Mouse (Mus musculus) forebrain, postnatal 0 days (tissue): ENCODE measurements around the gene 1700018B08Rik. TPM values are rescaled to one million over a fixed set of nuclear protein-coding genes. Genes with fewer than 3 reads are reported as not detected.

Experiments used
- ATAC-seq: fragments of 200-750 bp; cut with Nextera tagmentation; 2 replicates; pipeline ENCODE4 v1.8.0; 2017; ENCODE audit warnings: mild to moderate bottlenecking, moderate library complexity
- DNase-seq: peaks from one replicate; pipeline ENCODE4 v3.0.0-alpha.2; 2015
- H3K27ac ChIP-seq: fragments of 300-500 bp; sonication (generic); 2 replicates; pipeline ENCODE4 v1.5.1; 2014; ENCODE audit warnings: low read depth, mild to moderate bottlenecking, antibody characterized with exemption, low read length, moderate library complexity, mixed read lengths
- H3K27me3 ChIP-seq: fragments of 300-500 bp; sonication (generic); 2 replicates; pipeline ENCODE4 v1.6.1; 2014; ENCODE audit warnings: mild to moderate bottlenecking, low read length, mixed read lengths; ENCODE audit not compliant: insufficient read depth
- H3K36me3 ChIP-seq: fragments of 300-500 bp; sonication (generic); 2 replicates; pipeline ENCODE4 v1.6.1; 2014; ENCODE audit warnings: mild to moderate bottlenecking, moderate library complexity; ENCODE audit not compliant: insufficient read depth
- H3K4me1 ChIP-seq: fragments of 300-500 bp; sonication (generic); 2 replicates; pipeline ENCODE4 v1.6.1; 2014; ENCODE audit warnings: antibody characterized with exemption; ENCODE audit not compliant: insufficient read depth
- H3K4me2 ChIP-seq: fragments of 300-500 bp; sonication (generic); 2 replicates; pipeline ENCODE4 v1.6.1; 2014; ENCODE audit warnings: low read depth, mild to moderate bottlenecking, moderate library complexity
- H3K4me3 ChIP-seq: fragments of 300-500 bp; sonication (generic); 2 replicates; pipeline ENCODE4 v1.5.1; 2014; ENCODE audit warnings: low read depth, low read length, mixed read lengths
- H3K9ac ChIP-seq: fragments of 300-500 bp; sonication (generic); 2 replicates; pipeline ENCODE4 v1.6.1; 2014; ENCODE audit warnings: mild to moderate bottlenecking
- H3K9me3 ChIP-seq: fragments of 300-500 bp; sonication (generic); 2 replicates; pipeline ENCODE4 v1.6.1; 2016; ENCODE audit warnings: low read length
- CTCF ChIP-seq: sonication (generic); IDR thresholded peaks from 2 replicates; pipeline ENCODE4 v1.5.1; 2016; ENCODE audit warnings: antibody characterized with exemption, control low read depth, low read depth
- WGBS: fragments of 180-500 bp; shearing (Covaris S2); extraction: QIAGEN DNeasy Blood & Tissue Kit; methylation state at CpG from one replicate; pipeline ENCODE4 v1.1.7; 2014; 5-methylcytosine and 5-hydroxymethylcytosine counted together
- polyA plus RNA-seq: library from polyadenylated mRNA; unstranded; fragments of >200 nt; fragmentation: Nextera tagmentation; extraction: Ambion mirVana; gene quantifications from 2 replicates; pipeline ENCODE4 v1.2.1, GENCODE M21; 2015
- total RNA-seq: library from RNA; depleted of rRNA; stranded (reverse); fragments of >200 nt; gene quantifications from 2 replicates; pipeline ENCODE4 v1.2.3, GENCODE M21; 2014

The 1700018B08Rik gene
- total and polyA plus RNA-seq, 2 experiments from 2014 or later = not detected

DNA sequence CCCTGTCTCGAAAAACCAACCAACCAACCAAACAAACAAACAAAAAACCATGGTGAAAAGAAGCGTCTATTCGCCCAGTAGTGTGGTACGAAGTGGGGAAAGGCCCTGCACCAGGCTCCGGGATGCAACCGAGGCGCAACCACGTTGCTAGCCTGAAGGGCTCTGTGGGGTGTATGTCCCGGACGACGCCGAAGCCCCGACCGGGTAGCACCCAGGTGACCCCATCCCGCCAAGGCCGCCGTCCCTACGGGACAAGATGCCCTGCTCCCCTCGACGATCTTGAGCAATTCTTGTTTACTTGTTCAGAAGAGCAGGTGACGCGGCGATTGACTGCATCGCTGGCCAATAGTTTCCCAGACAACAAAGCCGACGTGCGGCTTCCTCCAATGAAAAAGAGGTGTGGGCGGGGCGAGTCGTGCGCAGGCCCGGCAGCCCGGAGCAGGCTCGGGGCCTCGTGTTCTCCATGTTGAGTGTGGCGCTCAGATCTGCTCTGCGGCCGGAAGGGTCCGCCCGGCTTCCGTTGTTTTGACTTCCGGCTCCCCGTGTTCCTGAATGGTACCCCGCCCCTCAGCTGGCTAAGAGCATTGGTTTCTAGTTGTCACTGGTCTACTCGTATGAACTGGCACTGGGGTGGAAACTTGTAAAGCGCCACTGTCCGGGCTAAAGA, 41.2 kb upstream of the 1700018B08Rik start:
- DNase-seq (peak; percentile 99), ATAC-seq (peak; percentile 97)
- WGBS = 2% methylated on average over 47 of the region's 47 CpGs
- H3K4me2 ChIP-seq = peak overlapping the region; percentile 65
- H3K9ac ChIP-seq = peak overlapping the region; percentile 66
- H3K4me3 ChIP-seq = peak overlapping the region; percentile 59
- H3K27ac ChIP-seq = peak overlapping the region; percentile 78
- no peak for TF ChIP-seq CTCF
- no peaks in the 10 kb centered on the region for H3K27me3 ChIP-seq
- no peaks in the 10 kb centered on the region for H3K9me3 ChIP-seq
- H3K36me3 ChIP-seq = no peaks in the 10 kb centered on the region
- H3K4me1 ChIP-seq = peaks cover 2% of the 10 kb centered on the region; the same call in 1 of the 2 replicates

DNA sequence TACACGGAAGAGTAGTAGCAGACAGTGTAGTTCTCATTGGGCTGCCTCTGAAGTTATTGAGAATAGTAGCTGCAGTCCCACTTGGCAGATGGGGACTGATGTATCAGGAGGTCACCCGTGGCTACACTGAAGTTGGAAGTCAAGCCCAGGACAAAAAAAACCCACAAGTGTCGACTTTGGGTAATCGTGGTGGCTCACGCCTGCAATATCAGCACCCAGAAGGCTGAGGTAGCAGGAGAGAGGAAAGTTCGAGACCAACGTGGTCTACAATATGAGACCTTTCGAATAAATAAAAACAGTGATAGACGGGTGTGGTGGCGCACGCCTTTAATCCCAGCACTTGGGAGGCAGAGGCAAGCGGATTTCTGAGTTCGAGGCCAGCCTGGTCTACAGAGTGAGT, 40.6 kb upstream of the 1700018B08Rik start:
- Histone ChIP-seq H3K36me3 (no peaks in the 10 kb centered on the region), H3K4me2 (peak overlapping the region; percentile 65), H3K27ac (peak overlapping the region; percentile 78; the same call in 1 of the 2 replicates), H3K9ac (peak overlapping the region; percentile 66; the same call in 1 of the 2 replicates), H3K27me3 (no peaks in the 10 kb centered on the region), H3K4me1 (peaks cover 2% of the 10 kb centered on the region; the same call in 1 of the 2 replicates), H3K4me3 (peak overlapping the region; percentile 59), H3K9me3 (no peaks in the 10 kb centered on the region)
- TF ChIP-seq CTCF = no peak
- ATAC-seq (no peak), DNase-seq (no peak)
- WGBS = 48% methylated on average over 13 of the region's 13 CpGs

DNA sequence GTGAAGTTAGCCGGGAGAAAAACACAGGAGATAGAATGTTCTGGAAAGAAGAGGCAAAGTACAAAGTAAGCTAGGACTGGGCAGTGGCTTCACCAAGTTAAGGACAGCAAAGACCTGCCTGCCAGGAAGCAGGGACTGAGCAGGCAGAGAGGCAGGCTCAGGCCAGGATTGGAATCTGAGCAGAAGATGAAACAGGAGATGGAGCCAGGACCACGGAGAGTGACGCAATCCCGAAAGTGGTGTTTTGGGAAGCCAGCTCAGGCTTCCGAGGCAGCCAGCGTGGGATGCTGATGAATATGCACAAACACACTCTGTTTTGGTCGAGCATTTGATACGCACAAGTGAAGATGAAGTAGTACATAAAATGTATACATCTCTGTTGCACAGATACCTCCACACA, 39.5 kb upstream of the 1700018B08Rik start:
- H3K27ac ChIP-seq = no peak overlapping the region
- DNase-seq = no peak
- no peaks in the 10 kb centered on the region for H3K9me3 ChIP-seq
- no peak overlapping the region for H3K4me2 ChIP-seq
- no peaks in the 10 kb centered on the region for H3K27me3 ChIP-seq
- peaks cover 2% of the 10 kb centered on the region; the same call in 1 of the 2 replicates for H3K4me1 ChIP-seq
- H3K4me3 ChIP-seq = no peak overlapping the region
- WGBS = 54% methylated on average over 8 of the region's 8 CpGs
- no peak for ATAC-seq
- no peaks in the 10 kb centered on the region for H3K36me3 ChIP-seq
- TF ChIP-seq CTCF = no peak
- H3K9ac ChIP-seq = no peak overlapping the region

DNA sequence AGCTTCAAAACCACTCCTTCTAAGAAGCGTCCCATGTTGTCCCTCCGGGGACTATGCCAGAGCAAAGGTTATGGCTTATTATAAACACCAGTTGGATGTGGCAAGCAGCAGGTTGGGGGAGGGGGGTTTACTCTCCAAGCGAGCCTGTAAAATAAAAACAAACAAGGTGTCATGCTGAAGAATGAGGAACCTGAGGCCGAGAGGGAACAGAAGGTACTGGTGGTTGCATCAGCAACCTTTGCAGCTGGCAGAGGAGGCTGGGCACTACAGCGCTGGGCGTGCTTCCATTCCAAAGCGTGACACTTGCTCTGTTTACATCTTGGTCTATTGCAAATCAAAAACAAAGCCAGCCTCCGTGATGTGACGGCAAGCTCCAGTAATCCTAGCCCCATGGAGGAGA, 36.3 kb upstream of the 1700018B08Rik start:
- Histone ChIP-seq H3K27me3 (no peaks in the 10 kb centered on the region), H3K4me1 (peaks cover 11% of the 10 kb centered on the region), H3K9me3 (no peaks in the 10 kb centered on the region), H3K9ac (no peak overlapping the region), H3K4me3 (no peak overlapping the region), H3K4me2 (no peak overlapping the region), H3K36me3 (no peaks in the 10 kb centered on the region), H3K27ac (no peak overlapping the region)
- ATAC-seq (no peak), DNase-seq (no peak)
- WGBS = 39% methylated on average over 9 of the region's 9 CpGs
- no peak for TF ChIP-seq CTCF

DNA sequence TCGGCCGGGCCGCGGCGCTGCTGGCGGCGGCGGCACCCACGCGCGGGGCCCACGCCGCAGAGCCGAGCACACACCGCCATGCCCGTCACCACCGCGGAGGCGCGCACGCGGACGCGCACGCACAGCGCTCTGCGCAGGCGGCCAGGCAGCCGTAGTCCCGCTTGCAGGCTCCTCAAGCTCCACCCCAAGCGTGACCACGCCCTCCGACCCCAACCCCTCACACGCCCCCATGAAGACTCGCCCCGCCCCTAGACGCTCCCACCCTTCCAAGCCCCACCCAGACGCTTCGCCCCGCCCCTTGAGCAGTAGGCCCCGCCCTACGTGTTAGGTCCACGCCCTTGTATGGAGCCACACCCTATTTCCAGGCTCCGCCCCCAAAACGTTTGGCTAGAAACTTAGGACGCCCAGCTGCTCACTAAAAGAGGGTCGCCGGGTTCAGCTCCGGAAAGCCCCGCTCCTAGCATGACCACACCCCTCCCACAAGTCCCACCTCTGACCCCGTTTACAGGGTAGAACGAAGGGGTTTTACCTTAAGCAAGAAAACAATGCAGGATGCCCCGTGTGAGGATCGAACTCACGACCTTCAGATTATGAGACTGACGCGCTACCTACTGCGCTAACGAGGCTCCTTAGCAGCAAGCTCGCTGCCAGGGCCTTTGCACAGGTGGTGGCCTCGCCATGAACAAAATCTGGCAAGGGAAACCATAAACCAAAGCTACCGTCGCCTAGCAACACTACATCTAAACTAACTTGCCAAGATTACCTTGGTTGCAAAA, 34.7 kb upstream of the 1700018B08Rik start, which contains the start of gene Fbxo31:
Gene Fbxo31, minus strand, starts transcription at position 131 of the 776 bp plus-strand sequence.
- under 1% methylated on average over 59 of the region's 63 CpGs for WGBS
- H3K4me2 ChIP-seq = peak within 1 kb of the TSS; percentile 59
- H3K27ac ChIP-seq = peak within 1 kb of the TSS; percentile 67
- no peaks in the 10 kb centered on the region for H3K36me3 ChIP-seq
- peak within 1 kb of the TSS; percentile 71 for H3K4me3 ChIP-seq
- ATAC-seq (peak; percentile 97), DNase-seq (peak; percentile 94)
- peaks cover 11% of the 10 kb centered on the region for H3K4me1 ChIP-seq
- H3K9ac ChIP-seq = peak within 1 kb of the TSS; percentile 93
- no peaks in the 10 kb centered on the region for H3K9me3 ChIP-seq
- no peak for TF ChIP-seq CTCF
- H3K27me3 ChIP-seq = no peaks in the 10 kb centered on the region

DNA sequence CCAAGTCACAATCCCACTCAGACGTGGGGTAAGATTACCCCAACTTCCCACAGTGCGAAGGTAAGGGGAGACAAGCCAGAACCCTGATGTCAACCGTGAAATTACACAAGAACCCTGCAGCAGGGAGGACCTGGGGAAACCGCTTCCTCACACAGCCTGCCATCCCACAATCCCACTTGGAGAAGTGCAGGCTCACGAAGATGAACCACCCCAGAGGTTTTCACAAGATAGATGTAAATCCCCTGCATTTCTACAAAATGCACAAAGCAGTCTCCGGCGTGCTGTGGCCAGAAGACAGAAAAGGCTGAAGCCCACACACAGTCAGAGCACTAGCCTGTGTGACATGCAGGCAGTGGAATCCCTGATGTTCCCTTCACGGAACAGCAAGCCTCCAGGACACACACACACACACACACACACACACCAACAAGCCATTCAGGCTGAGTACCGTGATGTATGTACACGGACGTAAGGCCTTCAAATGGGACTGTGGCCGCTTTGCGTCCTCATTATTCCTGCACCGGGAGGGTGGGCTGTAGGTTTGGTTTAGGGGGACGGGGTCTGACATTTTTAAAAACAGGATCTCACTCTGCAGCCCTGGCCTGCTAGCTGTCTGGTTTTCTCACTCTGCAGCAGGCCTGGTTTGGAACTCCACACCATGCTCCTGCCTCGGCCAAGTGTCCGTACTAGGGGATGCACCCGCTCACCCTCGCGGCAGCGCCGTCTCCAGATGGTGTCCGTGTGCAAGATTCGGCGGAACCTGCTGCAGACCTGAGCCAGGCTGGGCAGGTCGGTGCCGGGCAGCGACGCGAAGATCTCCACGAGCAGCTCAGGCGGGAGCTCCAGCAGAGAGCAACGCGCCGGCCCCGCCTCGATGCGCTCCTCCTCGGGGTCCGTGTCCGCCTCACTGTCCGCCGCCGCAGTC, 33.9 kb upstream of the 1700018B08Rik start:
- peak; percentile 68 for DNase-seq
- Histone ChIP-seq H3K4me2 (peak overlapping the region; percentile 59), H3K9ac (peak overlapping the region; percentile 93), H3K27me3 (no peaks in the 10 kb centered on the region), H3K27ac (peak overlapping the region; percentile 67), H3K4me3 (peak overlapping the region; percentile 71), H3K36me3 (no peaks in the 10 kb centered on the region), H3K9me3 (no peaks in the 10 kb centered on the region), H3K4me1 (peaks cover 11% of the 10 kb centered on the region)
- WGBS = 2% methylated on average over 44 of the region's 44 CpGs
- ATAC-seq = peak; percentile 10
- no peak for TF ChIP-seq CTCF
